Mouse (Mus musculus): ENCODE results near the gene Kiss1r.

Gene Kiss1r

DNA sequence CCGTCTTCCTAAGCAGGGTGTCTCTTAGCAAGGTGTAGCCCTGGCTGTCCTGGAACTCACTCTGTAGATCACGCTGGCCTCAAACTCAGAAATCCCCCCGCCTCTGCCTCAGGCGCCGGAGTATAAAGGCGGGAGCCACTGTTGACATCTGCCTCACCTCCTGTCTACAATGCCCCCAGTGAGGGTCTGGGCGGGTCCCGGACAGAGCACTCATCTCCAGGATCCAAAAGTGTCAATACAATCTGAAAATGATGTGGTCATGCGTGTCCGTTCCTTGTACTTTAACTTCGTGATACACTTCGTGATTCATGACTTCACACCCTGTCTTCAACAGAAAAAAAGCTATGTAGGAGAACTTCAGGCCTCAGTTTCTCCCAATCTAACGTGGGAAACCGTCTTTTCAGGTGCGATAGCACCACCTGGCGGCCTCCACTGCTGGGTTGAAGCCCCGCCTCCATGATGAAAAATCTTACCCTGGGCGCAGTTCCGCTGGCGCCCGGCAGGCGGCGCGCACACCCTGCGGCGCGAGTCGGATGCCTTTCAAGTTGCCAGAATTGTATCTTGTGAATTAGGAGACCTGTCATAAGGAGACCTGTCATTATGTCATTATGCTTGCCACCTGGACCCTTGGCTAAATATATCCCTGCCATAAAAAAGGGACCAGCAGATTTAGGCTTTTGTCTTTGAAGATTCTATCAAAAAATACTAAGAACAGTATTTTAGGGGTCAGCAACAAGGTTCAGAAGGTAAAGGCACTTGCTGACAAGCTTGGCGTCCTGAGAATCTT lies 8.4 kb downstream of the Kiss1r start:
- DNase-seq (ENCODE audit: low read depth, low spot score): peak; percentile 88

DNA sequence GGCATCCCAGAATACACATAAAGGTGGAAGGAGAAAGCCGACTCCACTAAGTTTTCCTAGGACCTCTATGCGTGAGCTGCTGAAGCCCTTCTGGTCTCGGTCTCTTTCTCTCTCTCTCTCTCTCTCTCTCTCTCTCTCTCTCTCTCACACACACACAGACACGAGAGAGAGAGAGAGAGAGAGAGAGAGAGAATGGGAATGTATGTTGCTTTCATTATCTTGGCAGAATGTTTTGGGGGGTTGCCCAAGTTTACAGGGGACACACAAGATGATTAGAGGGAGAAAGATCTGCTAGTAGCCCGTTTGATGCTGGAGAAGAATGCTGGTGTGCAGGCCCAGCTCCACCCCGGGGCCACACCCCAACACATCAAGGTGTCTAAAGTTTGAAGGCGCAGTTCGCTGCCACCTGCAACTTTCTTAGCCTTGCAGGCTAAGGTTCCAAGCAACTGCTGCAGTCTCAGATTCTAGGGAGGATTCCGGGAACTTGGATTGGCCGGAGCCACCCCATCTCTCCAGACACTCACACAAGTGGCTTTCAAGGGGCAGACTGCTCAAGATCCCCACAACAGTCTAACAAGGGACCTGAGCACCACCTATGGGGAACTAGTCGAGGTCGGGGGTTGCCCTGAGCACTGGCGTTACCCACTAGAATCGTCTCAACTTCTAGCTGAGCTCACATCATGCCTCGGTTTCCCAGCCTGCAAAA lies 9.2 kb downstream of the Kiss1r start:
- no peak for DNase-seq (ENCODE audit: low read depth, low spot score)

DNA sequence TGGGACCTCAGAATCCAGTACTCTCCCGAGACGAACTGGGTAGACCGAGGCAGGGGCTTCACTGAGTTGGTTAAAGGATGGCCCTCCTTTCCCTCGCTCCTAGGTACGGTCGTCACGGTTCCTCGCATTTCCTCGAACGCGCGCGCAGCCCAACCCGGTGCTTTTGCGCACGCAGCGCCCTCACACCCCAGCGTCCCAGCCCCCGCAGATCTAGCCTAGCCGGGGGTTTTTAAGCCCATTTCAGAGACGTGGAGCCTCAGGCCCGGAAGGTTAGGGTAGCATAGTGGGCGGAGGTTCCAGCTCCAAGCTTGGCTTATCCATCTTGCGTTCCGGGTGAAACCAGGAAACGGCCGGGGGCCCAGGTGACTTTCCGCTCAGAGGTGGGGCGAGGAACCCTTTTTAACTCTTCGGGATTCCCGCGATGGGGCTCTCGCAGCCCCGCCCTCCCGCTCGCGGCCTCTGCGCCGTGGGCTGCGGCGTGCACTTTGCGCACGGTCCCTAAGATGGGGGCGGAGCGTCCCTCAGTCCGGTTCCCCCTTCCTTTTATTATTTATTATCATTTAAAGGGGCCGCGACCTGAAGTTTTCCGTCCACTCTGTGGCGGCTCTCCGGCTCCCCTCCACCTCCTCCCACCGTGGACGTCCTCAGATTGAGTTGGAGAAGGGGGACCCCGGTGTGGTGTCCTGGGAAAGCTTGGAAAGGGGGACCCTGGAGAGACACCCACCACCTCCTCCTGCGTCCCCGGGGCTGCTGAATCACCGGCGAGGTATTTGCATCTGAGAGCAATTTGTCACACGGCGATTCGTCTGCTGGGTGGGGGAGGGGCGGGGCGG lies 9.9 kb downstream of the Kiss1r start, which contains the start of gene Arid3a:
Arid3a (plus strand) TSS at position 553 of the 833 bp plus-strand sequence.
- peak; percentile 95 for DNase-seq (ENCODE audit: low read depth, low spot score)

DNA sequence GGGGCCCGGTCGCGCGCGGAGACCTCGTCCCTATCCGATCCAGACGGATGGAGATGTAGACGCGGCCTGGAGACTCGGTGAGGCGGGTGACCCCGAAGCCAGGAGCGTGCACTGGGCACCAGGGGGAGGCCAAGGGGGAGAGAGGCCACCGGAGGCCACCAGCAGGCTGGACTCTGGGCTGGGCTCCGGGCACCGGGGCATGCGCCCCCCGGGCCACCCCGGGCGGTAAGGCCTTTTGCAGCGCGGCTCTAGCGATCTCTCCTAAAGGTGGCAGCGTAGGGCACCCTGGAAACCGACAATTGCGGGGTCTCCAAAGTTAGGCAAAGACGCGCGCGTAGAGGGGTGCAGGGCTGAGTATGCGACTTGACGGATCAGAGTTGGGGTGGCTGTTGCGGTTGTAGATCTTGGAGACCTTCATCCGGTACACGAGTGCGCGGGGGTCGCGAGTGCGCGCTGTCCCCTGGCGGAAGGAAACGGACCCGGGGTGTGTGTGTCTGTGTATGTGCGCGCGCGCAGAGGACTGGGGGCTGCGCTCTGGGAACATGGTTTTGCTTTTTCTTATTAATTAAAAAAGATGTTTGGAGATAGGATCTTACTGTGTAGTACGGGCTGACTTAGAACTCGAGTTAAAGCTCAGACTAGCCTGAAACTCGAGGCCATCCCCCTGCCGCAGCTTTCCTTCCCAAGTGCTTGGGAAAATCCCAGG lies 10.7 kb downstream of the Kiss1r start:
- no peak for DNase-seq (ENCODE audit: low read depth, low spot score)

DNA sequence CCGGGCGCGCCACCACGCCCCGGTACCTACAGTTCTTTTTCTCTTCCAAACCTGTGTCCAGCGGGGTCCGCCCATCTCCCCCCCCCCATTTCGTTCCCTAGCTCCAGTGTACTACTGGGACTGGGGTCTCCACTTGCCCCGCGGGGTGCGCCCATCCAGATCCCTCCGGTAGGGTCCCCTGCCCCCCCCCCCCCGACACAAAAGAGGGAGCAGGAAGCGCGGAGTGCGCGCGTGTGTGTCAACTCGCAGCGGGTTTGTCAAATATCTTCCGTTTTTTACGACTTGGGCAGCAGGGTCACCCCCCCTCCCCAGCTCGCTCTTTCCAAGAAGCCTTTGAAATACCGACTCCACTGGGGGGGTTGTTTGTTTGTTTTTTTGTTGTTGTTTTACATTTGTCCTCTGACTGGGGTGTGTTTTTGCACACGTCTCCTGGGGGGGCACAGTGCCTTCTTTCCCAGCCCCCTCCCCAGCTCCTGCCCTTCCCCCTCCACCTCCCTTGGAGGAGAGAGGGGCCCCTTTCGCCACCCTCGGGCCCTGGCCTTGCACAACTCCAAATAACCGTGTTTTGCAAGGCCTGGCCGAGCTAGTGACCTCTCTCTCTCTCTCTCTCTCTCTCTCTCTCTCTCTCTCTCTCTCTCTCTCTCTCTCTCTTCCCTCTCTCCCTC lies 11.4 kb downstream of the Kiss1r start:
- DNase-seq (ENCODE audit: low read depth, low spot score): no peak

DNA sequence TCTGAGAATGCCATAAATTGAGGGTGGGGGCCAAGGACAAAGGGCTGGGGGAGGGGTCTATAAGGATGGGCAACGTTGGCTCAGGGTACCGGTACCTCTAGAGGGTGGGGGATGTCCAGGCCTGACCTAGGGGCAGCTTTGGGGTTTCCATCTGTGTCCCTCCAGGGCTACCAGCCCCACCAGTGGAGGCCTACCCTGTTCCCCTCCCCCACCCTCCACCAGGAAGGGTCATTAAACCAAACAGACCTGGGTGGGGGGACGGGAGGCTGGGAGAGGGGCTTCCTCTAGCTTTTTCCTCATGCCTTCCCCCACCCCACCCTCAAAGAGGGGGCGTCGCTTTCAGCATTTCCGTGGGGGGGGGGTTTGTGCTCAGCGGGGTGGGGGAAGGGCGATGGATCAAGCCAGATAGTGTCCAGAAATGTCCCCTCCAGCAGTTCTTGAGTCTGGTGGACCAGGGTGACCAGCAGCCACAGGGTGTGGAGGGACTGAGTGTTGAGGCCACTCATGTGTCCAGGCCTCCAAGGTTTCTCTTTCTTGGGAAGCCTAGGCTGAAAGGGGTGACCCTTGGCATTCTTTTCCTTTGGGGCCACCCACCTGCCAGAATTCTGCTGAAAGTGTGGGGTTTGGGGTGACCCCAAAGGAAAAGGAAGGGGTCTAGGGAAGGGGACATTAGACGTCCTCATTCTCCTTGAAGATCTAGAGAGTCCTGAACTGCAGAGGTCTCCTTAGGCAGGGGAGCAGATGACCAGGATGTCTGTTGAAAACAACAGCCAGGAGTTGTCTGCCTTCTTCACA lies 12.3 kb downstream of the Kiss1r start:
- DNase-seq (ENCODE audit: low read depth, low spot score): no peak

DNA sequence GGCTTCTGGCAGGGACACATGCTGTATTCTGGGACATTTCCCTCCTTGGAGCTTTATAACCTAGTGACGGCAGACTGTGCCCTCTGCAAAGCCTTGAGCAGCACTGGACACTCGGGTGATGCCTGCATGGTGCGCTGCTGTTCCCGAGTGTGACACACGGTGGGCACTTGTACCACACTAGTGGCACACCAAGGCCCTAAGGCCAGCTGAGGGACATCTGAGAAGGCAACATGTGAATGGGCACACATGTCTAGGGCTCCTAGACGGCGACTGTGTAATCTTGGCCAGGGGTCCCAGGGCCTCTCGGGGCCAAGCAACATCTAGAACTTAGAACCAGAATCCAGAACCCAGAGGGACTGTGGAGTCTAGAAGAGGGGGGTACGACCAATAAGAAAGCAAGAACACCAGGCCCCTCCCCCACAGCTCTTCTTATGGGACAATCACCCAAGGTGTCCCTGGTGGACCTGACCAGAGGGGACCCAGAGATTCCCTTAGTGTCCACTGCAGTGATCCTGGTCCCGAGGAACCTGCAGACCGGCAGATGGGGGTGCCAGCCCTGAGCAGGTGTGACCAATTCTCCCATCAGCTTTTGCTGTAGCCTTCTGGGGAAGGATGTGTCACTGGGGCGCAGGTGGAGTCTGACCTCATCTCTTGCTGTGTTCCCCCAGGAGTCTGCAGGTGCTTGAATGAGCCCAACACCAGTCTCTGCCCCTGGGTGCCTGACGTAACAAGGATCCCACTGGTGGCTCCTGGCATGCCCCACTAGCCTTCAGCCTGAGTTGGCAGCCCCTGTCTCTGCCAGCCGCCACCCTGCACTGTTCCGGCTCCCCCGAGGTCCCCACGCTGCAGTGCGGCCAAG lies 13.4 kb downstream of the Kiss1r start:
- DNase-seq (ENCODE audit: low read depth, low spot score): no peak

DNA sequence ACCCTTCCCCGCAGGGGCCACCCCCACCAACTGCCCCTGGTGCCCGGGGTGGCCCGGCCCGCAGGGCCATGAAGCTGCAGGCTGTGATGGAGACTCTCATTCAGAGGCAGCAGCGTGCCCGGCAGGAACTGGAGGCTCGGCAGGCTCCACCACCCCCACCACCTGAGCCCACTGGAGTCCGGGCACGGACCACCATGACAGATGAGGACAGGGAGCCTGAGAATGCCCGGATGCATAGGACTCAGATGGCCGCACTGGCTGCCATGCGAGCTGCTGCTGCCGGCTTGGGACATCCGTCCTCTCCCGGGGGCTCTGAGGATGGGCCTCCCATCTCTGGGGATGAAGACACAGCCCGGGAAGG lies 14.0 kb downstream of the Kiss1r start:
- DNase-seq (ENCODE audit: low read depth, low spot score): no peak

DNA sequence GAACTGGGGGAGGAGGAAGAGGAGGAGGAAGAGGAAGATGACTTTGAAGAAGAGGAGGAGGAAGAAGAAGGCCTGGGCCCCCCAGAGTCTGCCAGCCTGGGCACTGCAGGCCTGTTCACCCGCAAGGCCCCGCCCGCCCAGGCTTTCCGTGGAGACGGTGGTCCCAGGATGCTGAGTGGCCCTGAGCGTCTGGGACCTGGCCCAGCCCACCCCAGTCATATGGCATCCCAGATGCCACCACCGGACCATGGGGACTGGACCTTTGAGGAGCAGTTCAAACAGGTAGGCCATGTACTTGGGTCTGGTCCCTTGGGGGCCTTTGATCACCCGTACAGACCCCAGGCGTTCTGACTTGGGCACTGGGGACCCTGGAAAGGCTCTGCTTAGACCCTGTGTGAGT lies 15.0 kb downstream of the Kiss1r start:
- DNase-seq (ENCODE audit: low read depth, low spot score): no peak

DNA sequence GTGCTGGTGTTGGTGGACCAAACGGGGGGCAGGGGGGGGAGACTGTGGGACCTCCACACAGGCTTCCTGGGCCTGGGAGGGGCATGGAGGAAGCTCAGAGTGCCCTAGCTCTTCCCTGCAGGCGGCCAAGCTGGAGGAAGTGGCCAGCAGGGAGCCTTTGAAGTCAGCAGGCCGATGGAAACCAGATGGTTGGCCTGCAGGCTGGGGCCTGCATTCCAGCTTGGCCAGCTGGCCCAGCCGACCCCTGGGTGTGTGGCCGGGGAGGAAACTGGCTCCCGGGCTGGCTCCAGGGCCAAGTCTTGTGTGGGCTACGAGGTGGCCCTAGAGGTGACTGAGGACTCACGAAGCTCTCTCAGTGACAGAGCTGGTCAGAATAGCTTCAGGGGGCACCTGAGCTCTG lies 16.0 kb downstream of the Kiss1r start:
- peak; percentile 86 for DNase-seq (ENCODE audit: low read depth, low spot score)

DNA sequence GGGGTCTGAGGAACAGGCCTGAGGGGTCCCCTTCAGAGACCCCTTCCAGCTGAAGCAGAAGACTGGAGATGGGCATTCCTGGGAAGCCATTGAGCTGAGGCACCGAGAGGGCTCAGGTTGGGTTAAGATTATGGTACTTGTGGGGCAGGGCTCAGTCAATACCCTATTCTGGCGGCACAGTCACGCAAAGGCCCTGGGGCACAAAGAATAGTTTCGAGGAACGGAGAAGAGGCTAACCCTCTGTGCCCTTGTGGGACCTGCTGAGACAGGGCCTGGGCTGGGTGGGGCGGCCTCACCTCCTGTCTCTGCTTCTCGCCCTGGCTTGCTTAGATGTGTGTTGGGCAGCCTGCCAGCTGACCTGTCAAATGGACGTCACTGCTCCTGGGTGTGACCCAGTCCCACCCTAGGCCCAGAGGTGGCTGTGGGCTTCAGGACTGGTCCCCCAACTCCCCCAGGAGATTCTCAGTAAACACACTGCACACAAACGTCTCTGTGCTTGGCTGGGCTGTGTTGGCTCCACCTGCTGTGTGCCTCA lies 16.4 kb downstream of the Kiss1r start:
- no peak for DNase-seq (ENCODE audit: low read depth, low spot score)

DNA sequence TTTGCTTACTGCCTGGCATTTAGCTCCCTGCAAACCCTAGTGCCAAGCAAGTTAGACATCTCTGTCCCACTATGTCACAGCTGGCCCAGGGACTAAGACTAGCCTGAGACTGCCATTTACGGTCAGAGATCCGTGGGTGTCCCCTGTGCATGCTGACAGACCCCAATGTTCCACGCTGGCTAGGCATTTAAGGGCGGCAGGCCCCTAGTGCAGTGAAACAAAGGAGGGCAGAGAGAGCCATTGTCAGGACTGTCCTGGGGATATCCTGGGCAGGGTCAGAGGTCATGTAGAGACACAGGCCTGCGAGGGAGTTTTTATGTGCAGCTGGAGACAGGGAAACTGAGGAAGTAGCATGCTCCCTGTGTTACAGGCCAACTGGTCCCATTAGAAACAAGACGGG lies 17.1 kb downstream of the Kiss1r start:
- no peak for DNase-seq (ENCODE audit: low read depth, low spot score)

DNA sequence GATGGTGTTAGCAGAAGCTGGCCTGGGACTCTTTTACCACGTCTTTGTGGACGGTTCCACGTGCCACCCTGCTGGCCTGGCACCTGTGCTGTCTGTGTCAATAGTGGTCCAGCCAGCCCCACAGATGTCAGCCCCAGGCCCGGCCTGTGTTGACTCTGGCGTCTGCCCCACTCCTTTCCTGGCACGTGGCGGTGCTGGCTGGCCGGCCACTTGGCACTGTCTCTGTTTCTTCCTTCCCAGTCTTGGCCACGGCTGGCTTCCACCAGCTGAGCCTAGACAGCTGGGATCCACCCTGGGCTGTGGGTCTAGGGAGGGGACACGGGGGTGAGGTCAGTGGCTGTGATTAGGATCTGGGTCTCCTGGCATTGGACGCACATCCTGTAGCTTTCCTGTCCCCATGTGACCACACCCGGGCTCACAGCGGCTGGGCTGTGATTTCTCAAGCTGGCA lies 17.5 kb downstream of the Kiss1r start:
- no peak for DNase-seq (ENCODE audit: low read depth, low spot score)

DNA sequence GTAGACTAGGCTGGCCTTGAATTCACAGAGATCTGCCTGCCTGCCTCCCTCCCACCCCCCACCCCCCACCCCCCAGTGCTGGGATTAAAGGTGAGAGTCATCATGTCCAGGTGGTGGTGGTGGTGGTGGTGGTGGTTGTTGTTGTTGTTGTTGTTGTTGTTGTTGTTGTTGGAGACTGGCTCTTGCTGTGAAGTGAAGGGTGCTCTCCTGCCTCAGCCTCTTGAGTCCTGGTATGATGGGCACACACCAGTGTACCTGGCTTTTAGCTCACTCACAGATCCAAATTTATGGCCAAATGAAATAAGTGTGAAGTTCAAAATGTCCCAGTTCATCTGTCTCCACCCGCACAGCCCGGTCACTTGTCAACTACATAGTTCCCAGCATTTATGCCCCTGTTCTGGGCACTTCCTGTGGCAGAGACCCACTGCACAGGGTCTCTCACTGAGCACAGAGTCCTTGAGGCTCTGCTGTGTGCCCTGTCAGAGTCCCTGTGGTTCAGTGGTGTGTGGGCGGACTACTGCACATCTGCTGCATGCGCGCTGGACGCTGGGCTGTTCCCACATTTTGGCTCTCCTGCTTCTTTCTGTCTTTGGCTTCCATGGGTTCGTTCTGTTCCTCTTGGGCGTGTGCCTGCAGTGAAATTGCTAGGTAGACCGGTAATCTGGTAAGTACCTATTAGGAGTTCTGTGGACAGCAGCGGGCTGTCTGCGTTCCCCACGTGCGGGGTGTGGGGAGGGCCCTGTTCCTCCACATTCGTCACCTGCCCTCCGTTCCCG lies 18.2 kb downstream of the Kiss1r start:
- no peak for DNase-seq (ENCODE audit: low read depth, low spot score)

DNA sequence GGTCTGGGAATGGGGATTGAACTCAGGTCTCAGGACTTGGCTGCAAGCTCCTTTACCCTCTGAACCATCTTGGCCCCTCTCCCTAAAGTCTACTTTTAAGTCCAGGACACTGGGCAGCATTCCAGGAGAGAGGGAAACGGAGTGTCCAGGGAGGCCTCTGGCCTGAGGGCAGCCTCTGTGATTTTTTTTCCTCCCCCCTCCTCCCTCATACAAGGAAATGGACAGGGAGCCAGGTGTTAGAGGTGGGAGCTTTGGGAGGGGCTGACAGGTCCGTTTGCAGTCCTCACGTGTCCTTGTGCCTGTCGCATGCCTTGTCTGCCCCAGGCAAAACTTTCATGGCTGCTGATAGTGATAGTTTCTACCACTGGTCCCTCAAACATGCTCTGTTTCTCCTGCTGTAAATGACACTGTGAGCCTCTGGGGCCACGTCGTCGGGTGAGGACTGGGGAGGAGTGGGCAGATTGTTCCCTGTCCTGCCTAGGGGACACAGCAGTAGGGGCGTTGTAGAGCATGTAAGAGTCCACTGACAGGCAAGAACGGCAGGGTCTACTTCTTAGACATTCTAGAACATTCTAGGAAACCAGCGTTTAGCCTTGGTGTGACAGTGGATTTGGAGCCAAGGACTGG lies 19.6 kb downstream of the Kiss1r start:
- DNase-seq (ENCODE audit: low read depth, low spot score): no peak

DNA sequence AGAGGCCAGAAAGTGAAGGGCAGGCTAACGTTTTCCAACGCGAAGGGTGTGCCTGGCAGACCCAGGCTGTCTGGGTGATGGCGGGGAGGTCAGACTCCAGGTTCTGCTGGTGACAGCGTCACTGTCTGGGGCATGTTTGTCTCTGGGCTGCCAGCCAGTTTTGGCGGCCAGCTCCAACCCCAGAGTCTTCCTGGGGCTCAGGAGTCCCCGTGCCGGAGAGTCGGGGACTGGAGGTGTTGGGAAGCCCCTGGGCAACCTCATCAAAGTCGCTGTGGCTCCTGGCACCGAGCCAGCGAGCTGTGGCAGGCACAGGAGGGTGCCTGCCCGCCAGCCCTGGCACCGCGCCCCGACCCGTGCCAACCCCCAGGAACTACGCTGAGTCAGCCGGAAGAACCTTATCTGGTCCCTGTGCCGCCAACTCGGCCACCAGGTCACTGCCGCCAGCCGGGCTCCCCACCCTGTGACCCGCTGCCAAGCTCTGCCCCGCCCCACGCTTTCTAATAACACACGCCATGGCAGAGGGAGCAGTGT lies 20.2 kb downstream of the Kiss1r start:
- no peak for DNase-seq (ENCODE audit: low read depth, low spot score)

DNA sequence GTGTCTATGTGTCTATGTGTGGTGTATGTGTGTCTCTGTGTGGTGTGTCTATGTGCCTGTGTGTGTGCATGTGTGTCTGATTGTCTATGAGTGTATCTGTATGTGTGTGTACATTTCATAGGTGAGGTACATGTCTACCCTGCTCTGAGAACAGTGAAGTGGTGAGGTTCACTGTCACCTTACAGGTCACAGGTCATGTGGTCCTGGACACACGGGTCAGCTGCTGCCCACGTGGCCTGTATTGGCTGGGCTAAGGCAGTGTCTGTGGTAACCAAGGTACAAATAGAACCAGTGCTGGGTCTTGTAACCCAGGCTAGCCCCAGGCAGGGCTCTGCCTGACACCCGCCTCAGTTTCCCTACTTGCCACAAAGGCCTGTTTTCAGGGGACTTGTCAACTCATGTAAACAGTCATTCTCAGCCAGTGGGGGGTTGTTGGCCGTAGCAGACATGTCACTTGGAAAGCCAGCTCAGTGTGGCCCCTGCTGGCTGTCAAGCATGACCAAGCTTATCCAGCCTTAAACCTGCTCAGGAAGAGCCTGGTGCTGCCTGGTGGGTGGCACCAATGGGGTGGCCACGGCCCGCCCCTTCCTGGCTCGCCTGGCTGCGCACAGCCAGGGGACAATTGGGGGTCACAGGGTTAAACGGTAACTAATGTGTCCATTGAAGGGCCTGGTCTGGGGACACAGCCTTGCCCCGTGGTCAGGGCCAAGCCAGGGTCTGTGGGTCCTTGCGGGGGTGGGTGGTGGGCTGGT lies 21.2 kb downstream of the Kiss1r start:
- DNase-seq (ENCODE audit: low read depth, low spot score): no peak

All from forelimb bud, embryonic 11.5 days (tissue).